23 mouse cellular contexts compared by ENCODE assay signal in the genomic region with DNA sequence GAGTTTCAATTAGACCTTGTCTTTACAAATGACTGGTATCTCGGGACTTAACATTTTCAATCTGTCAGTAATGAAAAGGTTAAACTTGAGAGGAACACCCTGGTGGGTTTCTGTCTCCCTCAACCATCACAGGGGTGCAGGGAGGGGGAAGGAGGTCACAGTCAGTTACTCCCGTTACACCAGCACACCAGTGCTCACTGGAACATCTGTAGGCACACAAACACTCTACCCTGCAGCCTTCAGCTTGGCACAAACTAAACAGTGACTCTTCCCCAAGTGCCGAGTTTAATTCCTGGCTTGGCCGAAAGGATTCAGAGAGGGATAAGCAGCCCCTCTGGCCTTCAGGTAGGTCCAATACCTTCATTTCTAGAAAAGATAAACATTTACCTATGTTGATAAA. TPM values are rescaled to one million over a fixed set of nuclear protein-coding genes. Genes with fewer than 3 reads are reported as not detected.
"Had no signal": no experiment of that assay in that cellular context is flagged by ENCODE, and none has a peak within 500 bp of the region (broad histone marks: within the 10 kb centered on the region; RNA-seq: fewer than 3 reads in every experiment).

A gene (plus strand): TSS at position 193 of the 400 bp plus-strand sequence.

- ATAC-seq: midbrain, embryonic 16.5 days had no signal

- H3K4me1 ChIP-seq: stomach, embryonic 15.5 days had no signal

- H3K9ac ChIP-seq: kidney, embryonic 15.5 days; limb, embryonic 13.5 days; liver, embryonic 15.5 days; lung, embryonic 14.5 days; neural tube, embryonic 13.5 days; stomach, embryonic 15.5 days had no signal

- DNase-seq: kidney, adult 2 months; kidney, postnatal 14 days; left cerebral cortex, postnatal 4 days; lung, embryonic 14.5 days; lung, postnatal 10 days; lung, postnatal 4 days; retina, postnatal 1 day; right cerebral cortex, postnatal 4 days; spleen, adult 18-20 months had no signal

- H3K9me3 ChIP-seq: kidney, embryonic 15.5 days; limb, embryonic 13.5 days; liver, embryonic 15.5 days; midbrain, embryonic 10.5 days; neural tube, embryonic 13.5 days; stomach, embryonic 15.5 days had no signal

- H3K4me2 ChIP-seq: kidney, embryonic 15.5 days; limb, embryonic 13.5 days; liver, embryonic 11.5 days; liver, embryonic 15.5 days; lung, embryonic 14.5 days; neural tube, embryonic 13.5 days; stomach, embryonic 15.5 days had no signal

- H3K27ac ChIP-seq: kidney, embryonic 15.5 days; limb, embryonic 13.5 days; liver, embryonic 15.5 days; midbrain, embryonic 10.5 days; neural tube, embryonic 13.5 days; stomach, embryonic 15.5 days had no signal

- H3K36me3 ChIP-seq: kidney, embryonic 15.5 days; limb, embryonic 13.5 days; liver, embryonic 15.5 days; midbrain, embryonic 10.5 days; neural tube, embryonic 13.5 days; stomach, embryonic 15.5 days had no signal

- H3K27me3 ChIP-seq: kidney, embryonic 15.5 days; limb, embryonic 13.5 days; liver, embryonic 15.5 days; neural tube, embryonic 13.5 days; stomach, embryonic 15.5 days had no signal

- H3K4me3 ChIP-seq: kidney, embryonic 15.5 days; limb, embryonic 13.5 days; liver, embryonic 15.5 days; midbrain, embryonic 10.5 days; neural tube, embryonic 13.5 days; stomach, embryonic 15.5 days had no signal

RNA-seq across cellular contexts. Expression of the gene that starts here (rescaled TPM):
- total RNA-seq: layer of hippocampus, adult 8-10 months; layer of hippocampus, postnatal 14 days; left cerebral cortex, adult 18-20 months; left cerebral cortex, postnatal 10 days; left cerebral cortex, postnatal 4 days; megakaryocyte, adult 5-6 weeks had no signal
- polyA plus RNA-seq: kidney, adult 2 months; large intestine, adult 2 months; limb, embryonic 13.5 days; lung, embryonic 14.5 days; midbrain, embryonic 10.5 days had no signal
